Mouse (Mus musculus) embryo, embryonic 9.5 days (tissue): Measurements from ENCODE around the gene Gkn1.

ENCODE experiments used
- DNase-seq: peaks from one replicate; pipeline ENCODE4 v3.0.0-alpha.2; 2017; ENCODE audit errors: extremely low spot score

Gkn1 gene

GRCm38 (mm10) chr6:87326932-87327331, 23.8 kb downstream of the Gkn1 start:
- no peak for DNase-seq

- peak; percentile 35 for DNase-seq
Measured at GRCm38 (mm10) chr6:87323381-87323780, 27.4 kb downstream of the Gkn1 start.

GRCm38 (mm10) chr6:87318651-87319050, 32.1 kb downstream of the Gkn1 start:
- no peak for DNase-seq

- DNase-seq: no peak
Measured at GRCm38 (mm10) chr6:87316966-87317365, 33.8 kb downstream of the Gkn1 start.

GRCm38 (mm10) chr6:87312761-87313160, 38.0 kb downstream of the Gkn1 start:
- no peak for DNase-seq

- DNase-seq: no peak
Measured at GRCm38 (mm10) chr6:87304486-87304885, 46.3 kb downstream of the Gkn1 start.

- no peak for DNase-seq
Measured at GRCm38 (mm10) chr6:87302746-87303145, 48.0 kb downstream of the Gkn1 start.

- no peak for DNase-seq
Measured at GRCm38 (mm10) chr6:87301991-87302390, 48.8 kb downstream of the Gkn1 start.
